Mouse (Mus musculus) lung, adult 2 months (tissue): ENCODE measurements around the gene Itgb1bp1.

Experiments
- CTCF ChIP-seq: fragments of 200-500 bp; IDR thresholded peaks from 2 replicates; pipeline ENCODE4 v1.5.1; 2011; ENCODE audit warnings: mild to moderate bottlenecking, low read length, control low read depth; ENCODE audit not compliant: insufficient read depth
- POLR2A ChIP-seq: fragments of 200-500 bp; IDR thresholded peaks from 2 replicates; pipeline ENCODE4 v1.6.1; 2011; ENCODE audit warnings: low read depth, mild to moderate bottlenecking, control low read depth, low read length, borderline replicate concordance; ENCODE audit errors: extremely low read depth

DNA sequence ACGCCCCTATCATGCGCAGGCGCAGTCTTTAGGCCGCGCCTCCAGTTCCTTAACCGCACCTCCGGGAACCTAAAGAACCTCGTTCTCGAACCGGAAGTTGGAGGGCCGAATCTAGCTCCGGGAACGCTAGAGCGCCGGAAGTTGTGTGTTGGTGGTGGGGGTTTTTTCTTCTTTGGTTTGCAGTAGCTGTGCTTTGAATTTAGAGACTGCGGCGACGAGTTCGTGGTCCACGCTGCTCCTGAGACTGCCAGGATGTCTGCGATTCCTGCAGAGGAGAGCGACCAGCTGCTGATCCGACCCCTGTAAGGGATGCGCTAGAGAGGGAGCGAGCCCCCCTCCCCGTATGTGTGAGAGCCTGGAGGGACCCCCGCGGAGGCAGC is at the start of gene Itgb1bp1:
- no peak for TF ChIP-seq CTCF
- TF ChIP-seq POLR2A = no peak
